Mouse (Mus musculus): ENCODE data around the gene Ncapg2.

Ncapg2 gene

DNA sequence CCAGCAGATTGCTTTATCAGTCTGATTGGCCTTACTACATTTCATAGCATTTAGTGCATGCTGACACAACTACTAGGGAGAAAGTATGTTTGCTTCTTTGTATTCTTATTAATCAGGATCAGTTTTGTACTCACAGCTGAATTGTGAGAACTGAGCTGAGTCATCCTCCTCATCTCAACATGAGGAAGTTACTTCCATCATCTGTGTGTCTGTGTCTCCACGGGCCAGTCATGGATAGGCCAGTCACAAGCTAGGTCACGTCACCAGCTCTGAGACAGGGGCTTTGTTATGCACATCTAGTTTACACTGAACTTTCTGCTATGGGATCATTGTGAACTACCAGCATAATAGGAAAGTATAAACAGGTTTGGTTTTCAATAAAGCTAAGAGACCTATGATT is 28.5 kb downstream of the Ncapg2 start:
- in situ Hi-C loops (cut with MboI; ENCODE audit: low pct_unique_long_range_greater_than_20kb in 1 of 2, low sequenced_read_pairs in 2 of 2, unreplicated experiment in 1 of 2) = no loop called here

DNA sequence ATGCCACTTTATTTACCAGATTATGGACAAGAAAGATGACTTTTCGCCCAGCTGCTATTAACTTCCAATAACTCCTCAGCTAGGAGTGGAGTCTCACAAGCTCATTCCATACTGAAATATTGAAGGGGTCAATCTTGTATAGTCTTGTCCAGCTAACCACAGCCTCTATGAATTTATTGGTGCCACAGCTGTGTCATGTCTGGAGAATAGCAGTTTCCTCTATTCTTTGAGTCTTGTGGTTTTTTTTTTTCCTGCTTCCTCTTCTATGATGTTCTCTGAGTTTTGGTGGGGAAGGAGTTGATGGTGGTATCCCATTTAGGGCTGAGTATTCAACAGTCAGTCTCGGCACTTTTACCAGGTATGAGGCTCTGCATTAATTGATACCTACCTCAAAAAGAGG is 30.0 kb downstream of the Ncapg2 start:
- in situ Hi-C loops (cut with MboI; ENCODE audit: low pct_unique_long_range_greater_than_20kb in 1 of 2, low sequenced_read_pairs in 2 of 2, unreplicated experiment in 1 of 2) = no loop called here

DNA sequence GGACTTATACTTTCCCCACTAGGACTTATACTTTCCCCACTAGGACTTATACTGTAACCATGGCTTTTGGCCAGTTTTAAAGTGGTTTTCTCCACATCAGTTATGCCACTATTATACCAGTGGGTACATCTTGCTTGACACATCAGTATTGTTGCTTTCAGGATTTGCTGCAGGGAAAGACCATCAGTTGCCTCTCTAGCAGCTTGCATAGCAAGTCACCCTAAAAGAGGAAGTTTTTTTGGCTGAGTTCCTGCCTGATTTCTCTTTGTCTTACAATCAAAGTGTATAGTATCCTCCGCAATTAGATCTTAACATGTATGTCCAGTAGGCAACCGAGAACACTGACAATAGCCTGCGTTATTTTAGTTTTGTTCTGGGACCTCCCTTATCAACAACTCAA is 30.9 kb downstream of the Ncapg2 start:
- in situ Hi-C loops (cut with MboI; ENCODE audit: low pct_unique_long_range_greater_than_20kb in 1 of 2, low sequenced_read_pairs in 2 of 2, unreplicated experiment in 1 of 2) = no loop called here

DNA sequence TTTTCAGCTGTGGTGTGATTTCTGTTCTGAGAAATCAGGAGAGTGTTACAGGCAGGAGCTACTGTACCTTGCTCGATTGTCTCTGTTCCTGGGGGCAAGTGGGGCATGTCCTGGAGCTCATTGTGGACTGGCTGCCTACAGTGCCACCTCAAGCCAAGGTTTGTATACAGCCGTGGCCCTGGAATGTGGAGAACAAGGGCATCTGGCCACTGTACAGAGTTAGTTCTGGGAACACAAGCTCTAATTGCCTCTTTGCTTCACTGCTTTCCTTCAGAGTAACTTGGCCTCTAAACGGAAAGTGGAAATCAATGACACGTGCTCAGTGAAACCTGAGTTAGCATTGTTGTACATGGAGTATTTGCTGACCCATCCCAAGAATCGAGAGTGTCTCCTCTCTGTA is 33.4 kb downstream of the Ncapg2 start:
- in situ Hi-C loops (cut with MboI; ENCODE audit: low pct_unique_long_range_greater_than_20kb in 1 of 2, low sequenced_read_pairs in 2 of 2, unreplicated experiment in 1 of 2) = no loop called here

- in situ Hi-C loops (cut with MboI; ENCODE audit: low pct_unique_long_range_greater_than_20kb in 1 of 2, low sequenced_read_pairs in 2 of 2, unreplicated experiment in 1 of 2) = no loop called here
Measured at GRCm38 (mm10) chr12:116442184-116442583, 37.0 kb downstream of the Ncapg2 start.

GRCm38 (mm10) chr12:116449536-116449935 is 44.3 kb downstream of the Ncapg2 start:
- in situ Hi-C loops (cut with MboI; ENCODE audit: low pct_unique_long_range_greater_than_20kb in 1 of 2, low sequenced_read_pairs in 2 of 2, unreplicated experiment in 1 of 2) = no loop called here

DNA sequence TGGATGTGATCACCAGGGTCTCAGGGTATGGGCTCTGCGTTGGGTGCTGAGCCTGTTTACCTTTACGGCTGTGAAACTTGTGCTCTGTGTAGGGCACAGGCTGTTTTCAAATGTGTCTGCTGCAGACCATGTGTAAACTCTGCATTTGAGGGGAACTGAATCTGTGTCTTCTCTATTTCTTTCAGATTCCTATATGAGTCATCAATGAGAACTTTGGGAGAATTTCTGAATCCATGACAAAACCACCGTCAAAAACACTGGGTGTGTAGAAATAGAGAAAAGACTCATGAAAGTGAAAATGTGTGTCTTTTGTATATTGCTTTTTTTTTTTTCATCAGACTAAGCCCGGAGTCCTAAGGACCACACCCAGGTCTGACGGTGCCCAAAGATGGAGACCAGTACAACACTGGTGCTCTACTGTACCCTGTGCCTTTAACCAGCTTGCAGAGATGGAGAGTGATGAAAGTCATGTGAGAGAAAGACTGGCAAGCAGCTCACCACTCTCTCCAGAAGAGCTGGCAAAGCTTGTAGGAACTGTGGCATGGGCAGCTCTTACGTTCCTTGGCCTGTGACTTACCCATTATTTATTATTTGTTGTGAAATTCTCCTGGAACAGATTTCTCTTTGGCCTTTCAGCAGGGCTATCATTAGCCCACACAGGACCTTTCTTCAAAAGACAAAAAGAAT is 55.3 kb downstream of the Ncapg2 start:
- in situ Hi-C loops (cut with MboI; ENCODE audit: low pct_unique_long_range_greater_than_20kb in 1 of 2, low sequenced_read_pairs in 2 of 2, unreplicated experiment in 1 of 2) = no loop called here

GRCm38 (mm10) chr12:116467030-116467429 is 61.8 kb downstream of the Ncapg2 start:
- in situ Hi-C loops (cut with MboI; ENCODE audit: low pct_unique_long_range_greater_than_20kb in 1 of 2, low sequenced_read_pairs in 2 of 2, unreplicated experiment in 1 of 2) = no loop called here

- in situ Hi-C loops (cut with MboI; ENCODE audit: low pct_unique_long_range_greater_than_20kb in 1 of 2, low sequenced_read_pairs in 2 of 2, unreplicated experiment in 1 of 2) = no loop called here
Measured at GRCm38 (mm10) chr12:116468348-116468747, 63.1 kb downstream of the Ncapg2 start.

DNA sequence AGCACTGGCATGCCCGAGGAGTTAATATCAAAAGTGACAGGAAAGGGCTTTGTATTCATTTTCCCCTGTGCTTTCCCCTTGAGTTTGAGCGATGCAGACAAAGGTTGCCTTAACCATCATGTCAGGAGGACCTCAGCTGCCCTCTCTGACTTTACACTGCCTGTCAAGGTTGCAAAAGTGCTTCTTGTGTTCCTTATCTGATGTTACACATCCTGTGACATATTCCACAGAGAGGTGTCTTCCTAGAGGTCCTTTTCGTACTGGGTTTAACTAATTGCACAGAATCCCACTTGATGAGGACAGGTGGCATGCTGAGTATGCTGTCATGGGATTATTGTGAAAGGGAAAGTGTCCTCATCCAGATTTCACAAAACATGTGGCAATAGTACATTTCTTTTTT is 63.9 kb downstream of the Ncapg2 start:
- in situ Hi-C loops (cut with MboI; ENCODE audit: low pct_unique_long_range_greater_than_20kb in 1 of 2, low sequenced_read_pairs in 2 of 2, unreplicated experiment in 1 of 2) = no loop called here

DNA sequence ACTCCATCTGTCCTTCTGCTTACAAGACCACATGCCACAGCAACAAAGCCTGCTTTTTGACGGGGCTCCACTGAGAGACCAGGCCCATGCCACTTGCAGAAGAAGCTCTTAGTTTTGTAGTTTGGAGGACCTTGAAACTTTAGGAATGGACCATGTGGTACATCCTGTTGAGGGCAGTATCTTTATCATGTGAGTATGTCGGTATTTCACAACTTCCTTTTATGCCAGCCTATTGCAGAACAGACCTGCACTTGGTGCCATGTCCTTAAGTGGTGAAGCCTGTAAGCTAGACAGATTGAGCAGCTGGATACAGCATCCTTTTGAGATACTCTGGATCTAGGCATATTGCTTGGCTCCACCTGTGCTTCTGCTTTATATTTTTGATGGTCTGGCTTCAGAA is 68.1 kb downstream of the Ncapg2 start:
- in situ Hi-C loops (cut with MboI; ENCODE audit: low pct_unique_long_range_greater_than_20kb in 1 of 2, low sequenced_read_pairs in 2 of 2, unreplicated experiment in 1 of 2) = no loop called here

GRCm38 (mm10) chr12:116473761-116474160 is 68.6 kb downstream of the Ncapg2 start:
- in situ Hi-C loops (cut with MboI; ENCODE audit: low pct_unique_long_range_greater_than_20kb in 1 of 2, low sequenced_read_pairs in 2 of 2, unreplicated experiment in 1 of 2) = no loop called here

DNA sequence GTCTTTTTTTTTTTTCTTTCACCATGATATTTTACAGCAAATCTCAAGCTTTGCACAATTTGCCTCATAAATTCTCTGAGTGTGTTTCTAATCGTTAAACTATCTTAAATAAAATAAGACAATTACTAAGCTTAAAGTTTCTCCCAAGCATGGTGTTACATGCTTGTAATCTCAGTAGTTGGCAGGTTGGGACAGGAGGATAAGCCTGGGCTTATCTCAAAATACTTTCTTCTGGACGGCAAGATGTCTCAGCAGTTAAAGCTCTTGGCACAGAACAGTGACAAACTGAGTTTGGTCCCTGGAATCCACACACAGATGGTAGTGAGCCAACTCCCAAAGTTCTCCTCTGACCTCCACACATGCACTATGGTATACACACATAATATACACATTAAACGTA is 69.5 kb downstream of the Ncapg2 start:
- in situ Hi-C loops (cut with MboI; ENCODE audit: low pct_unique_long_range_greater_than_20kb in 1 of 2, low sequenced_read_pairs in 2 of 2, unreplicated experiment in 1 of 2) = no loop called here

DNA sequence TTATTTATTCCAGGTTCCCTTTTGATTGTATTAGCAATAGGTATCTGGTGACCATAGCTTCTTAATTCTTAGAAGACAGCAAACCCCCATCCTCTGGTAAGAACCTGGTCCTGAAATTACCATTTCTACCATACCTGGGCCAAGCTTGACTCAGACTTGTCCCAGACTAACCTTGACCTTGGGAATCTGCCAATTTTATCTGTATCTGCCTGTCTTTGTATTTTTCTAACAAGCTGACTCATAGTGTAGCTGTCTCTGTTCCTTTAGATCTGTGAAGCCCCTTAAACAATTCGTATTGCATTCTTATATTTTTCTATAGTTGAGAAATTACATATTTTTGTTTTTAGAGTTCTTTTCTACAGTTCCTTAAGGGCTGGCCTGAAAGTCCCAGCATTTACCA is 73.6 kb downstream of the Ncapg2 start:
- in situ Hi-C loops (cut with MboI; ENCODE audit: low pct_unique_long_range_greater_than_20kb in 1 of 2, low sequenced_read_pairs in 2 of 2, unreplicated experiment in 1 of 2) = no loop called here

GRCm38 (mm10) chr12:116481921-116482320 is 76.7 kb downstream of the Ncapg2 start:
- in situ Hi-C loops (cut with MboI; ENCODE audit: low pct_unique_long_range_greater_than_20kb in 1 of 2, low sequenced_read_pairs in 2 of 2, unreplicated experiment in 1 of 2) = no loop called here

DNA sequence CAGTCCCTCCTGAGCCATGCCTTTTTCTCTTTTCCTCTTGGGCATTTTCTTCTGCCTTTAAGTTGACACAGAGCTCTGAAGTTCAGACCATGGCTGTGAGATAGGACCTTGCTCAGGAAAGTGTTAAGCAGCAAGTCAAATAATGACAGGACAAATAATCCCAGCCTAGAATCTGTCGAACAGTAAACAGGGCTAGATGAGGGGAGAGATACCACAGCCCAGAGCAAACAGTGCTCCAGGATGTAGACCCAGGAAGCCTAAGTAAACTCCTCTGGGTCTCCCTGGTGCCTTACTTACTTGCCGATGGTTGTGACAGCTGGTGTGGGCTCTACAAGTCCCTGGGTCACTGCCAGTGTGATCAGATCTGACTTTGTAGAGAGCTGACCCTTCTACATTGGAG is 78.4 kb downstream of the Ncapg2 start:
- in situ Hi-C loops (cut with MboI; ENCODE audit: low pct_unique_long_range_greater_than_20kb in 1 of 2, low sequenced_read_pairs in 2 of 2, unreplicated experiment in 1 of 2) = no loop called here

DNA sequence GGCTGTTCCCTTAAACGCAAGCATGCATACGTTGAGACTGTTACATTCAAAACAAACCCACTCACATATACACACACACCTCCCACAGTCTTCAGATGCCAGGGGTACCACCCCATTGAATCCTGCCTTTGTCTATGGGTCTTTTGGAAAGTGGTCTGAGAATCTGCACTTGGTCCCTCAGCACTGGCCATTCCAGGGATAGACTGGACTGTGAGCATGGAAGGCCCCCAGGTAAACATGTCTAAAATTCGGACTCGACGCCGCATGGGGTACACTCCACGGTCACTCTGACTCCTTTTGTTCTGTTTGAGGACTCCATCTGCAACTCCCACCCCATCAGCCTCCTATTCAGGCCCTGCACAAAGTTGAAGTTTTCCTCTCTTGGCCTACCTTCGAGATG is 79.8 kb downstream of the Ncapg2 start:
- in situ Hi-C loops (cut with MboI; ENCODE audit: low pct_unique_long_range_greater_than_20kb in 1 of 2, low sequenced_read_pairs in 2 of 2, unreplicated experiment in 1 of 2) = no loop called here

DNA sequence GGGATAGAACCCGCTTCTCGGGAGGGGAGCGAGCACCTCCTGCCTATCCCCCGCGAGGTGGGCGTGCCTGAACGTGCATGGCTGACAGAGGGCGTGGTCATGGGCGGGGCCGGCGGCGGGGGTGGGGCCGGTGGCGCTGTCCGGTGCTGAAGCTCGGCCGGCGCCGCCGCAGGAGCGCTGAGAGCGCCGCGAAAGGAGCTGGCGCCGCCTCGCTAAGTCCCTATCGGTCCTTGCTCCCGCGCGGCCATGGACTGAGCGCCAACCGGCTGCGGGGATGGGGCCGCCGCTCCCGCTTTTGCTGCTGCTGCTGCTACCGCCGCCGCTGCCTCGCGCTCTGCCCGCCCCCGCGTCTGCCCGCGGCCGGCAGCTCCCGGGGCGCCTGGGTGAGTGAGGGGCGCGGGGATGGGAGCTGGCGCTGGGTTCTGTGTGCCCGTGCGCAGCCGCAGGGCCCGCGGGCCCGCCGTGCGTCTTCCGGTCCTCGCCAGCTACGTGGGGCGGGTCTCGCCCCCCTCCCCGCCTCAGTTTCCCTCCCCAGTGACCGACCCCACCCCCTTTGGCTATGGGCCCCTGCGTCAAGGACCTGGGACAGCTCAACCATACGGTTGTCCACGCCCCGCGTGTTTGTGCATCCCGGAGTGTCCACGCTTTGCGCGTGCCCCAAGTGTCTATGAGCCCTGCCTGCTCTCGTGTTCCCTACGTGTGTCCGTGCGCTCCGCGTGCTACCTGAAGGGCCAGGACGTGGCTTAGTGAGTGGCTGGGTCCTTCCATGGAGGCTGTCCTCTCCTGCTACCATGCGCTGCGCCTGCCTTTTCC is 80.6 kb downstream of the Ncapg2 start, which contains the start of gene Ptprn2:
Gene Ptprn2 (plus strand): TSS at position 130 of the 813 bp plus-strand sequence.
- in situ Hi-C loops (cut with MboI; ENCODE audit: low pct_unique_long_range_greater_than_20kb in 1 of 2, low sequenced_read_pairs in 2 of 2, unreplicated experiment in 1 of 2) = no loop called here

- in situ Hi-C loops (cut with MboI; ENCODE audit: low pct_unique_long_range_greater_than_20kb in 1 of 2, low sequenced_read_pairs in 2 of 2, unreplicated experiment in 1 of 2) = no loop called here
Measured at GRCm38 (mm10) chr12:116486404-116486730, 81.2 kb downstream of the Ncapg2 start.

GRCm38 (mm10) chr12:116488836-116489235 is 83.6 kb downstream of the Ncapg2 start:
- in situ Hi-C loops (cut with MboI; ENCODE audit: low pct_unique_long_range_greater_than_20kb in 1 of 2, low sequenced_read_pairs in 2 of 2, unreplicated experiment in 1 of 2) = no loop called here
